Mouse (Mus musculus) liver, embryonic 14 days (tissue): ENCODE results near the gene Isca2. TPM values are rescaled to one million over a fixed set of nuclear protein-coding genes. Genes with fewer than 3 reads are reported as not detected.

Experiments
- polyA plus RNA-seq: library from polyadenylated mRNA; depleted of rRNA; stranded (reverse); fragments of >200 nt; gene quantifications from 2 replicates; pipeline ENCODE4 v1.2.3, GENCODE M21; 2012; rRNA removed

The Isca2 gene
- polyA plus RNA-seq = 49.8 and 62.1 TPM in 2 replicates

DNA sequence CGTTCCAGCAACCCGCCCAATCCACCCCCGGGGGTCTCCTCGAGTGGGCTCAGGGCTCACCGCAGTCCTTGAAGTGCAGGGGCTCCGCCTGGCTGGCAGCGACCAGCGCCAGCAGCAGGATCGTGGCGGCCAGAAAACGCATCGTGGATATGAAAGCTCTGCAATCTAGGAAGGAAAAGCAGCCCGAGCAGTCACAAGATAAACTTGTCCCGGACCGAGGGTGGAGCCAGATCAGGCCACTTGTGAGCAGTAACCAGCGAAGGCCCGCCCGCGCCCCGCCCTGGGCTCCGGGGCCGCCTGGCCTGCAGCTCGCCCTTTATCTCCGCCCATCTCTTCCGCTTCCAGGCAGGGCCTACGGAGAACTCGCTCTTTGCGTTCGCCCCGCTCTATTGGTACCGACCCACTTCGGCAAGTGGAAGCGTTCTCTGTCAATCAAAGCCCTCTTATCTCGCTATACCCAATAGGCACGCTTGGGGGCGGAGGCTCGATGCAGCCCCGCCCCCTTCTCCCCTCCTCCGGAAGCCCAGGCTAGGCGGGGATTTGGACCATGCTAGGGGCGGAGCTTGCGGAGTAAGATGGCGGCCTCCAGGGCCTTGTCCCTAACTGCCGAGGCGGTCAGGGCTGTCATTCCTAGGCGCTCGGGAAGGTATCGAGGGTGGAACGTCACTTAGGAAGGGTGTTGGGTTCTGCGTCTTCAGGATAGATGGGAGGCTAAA is at the start of gene Isca2, which contains the start of gene Npc2:
Gene Isca2 (plus strand): TSS at position 526 of the 716 bp plus-strand sequence.
Gene Npc2 (minus strand): TSS at position 427 of the 716 bp plus-strand sequence.

Other genes with a start within 250 kb of the Isca2 start
- not detected in 2 replicates for gene Vsx2, start 203.5 kb upstream of the Isca2 start, polyA plus RNA-seq
- gene Abcd4, start 155.8 kb upstream of the Isca2 start, polyA plus RNA-seq = 3.5 and 4.0 TPM in 2 replicates
- not detected in 2 replicates for gene Vrtn, start 132.2 kb upstream of the Isca2 start, polyA plus RNA-seq
- 0.03 TPM in 2 replicates for gene Syndig1l, start 74.4 kb upstream of the Isca2 start, polyA plus RNA-seq
- 21.2 and 25.6 TPM in 2 replicates for gene Npc2, start 99 bp upstream of the Isca2 start, polyA plus RNA-seq
- gene Ltbp2, start 103.3 kb downstream of the Isca2 start, polyA plus RNA-seq = 0.23 and 0.24 TPM in 2 replicates
- 98.4 and 99.3 TPM in 2 replicates for gene Fcf1, start 197.6 kb downstream of the Isca2 start, polyA plus RNA-seq
- gene Arel1, start 197.6 kb downstream of the Isca2 start, polyA plus RNA-seq = 14.9 and 16.6 TPM in 2 replicates
- gene Ylpm1, start 223.1 kb downstream of the Isca2 start, polyA plus RNA-seq = 9.4 and 10.5 TPM in 2 replicates